Mouse (Mus musculus) heart, embryonic 11.5 days (tissue): ENCODE measurements around the gene Rab26. TPM values are rescaled to one million over a fixed set of nuclear protein-coding genes. Genes with fewer than 3 reads are reported as not detected.

Experiments used
- ATAC-seq: fragments of 200-750 bp; cut with Nextera tagmentation; replicated peaks from 2 replicates; pipeline ENCODE4 v1.8.0; 2017; ENCODE audit warnings: moderate library complexity; ENCODE audit not compliant: insufficient number of reproducible peaks, low FRiP score, low TSS enrichment
- H3K27ac ChIP-seq: fragments of 300-500 bp; sonication (generic); 2 replicates; pipeline ENCODE4 v1.5.1; 2014; ENCODE audit warnings: mild to moderate bottlenecking, low read depth, low read length
- H3K27me3 ChIP-seq: fragments of 300-500 bp; sonication (generic); 2 replicates; pipeline ENCODE4 v1.6.1; 2014; ENCODE audit warnings: mild to moderate bottlenecking, low read length, mixed read lengths; ENCODE audit not compliant: control insufficient read depth, insufficient read depth
- H3K36me3 ChIP-seq: fragments of 300-500 bp; sonication (generic); 2 replicates; pipeline ENCODE4 v1.6.1; 2014; ENCODE audit warnings: mild to moderate bottlenecking, low read length, moderate library complexity, mixed read lengths; ENCODE audit not compliant: control insufficient read depth, insufficient read depth
- H3K4me1 ChIP-seq: fragments of 300-500 bp; sonication (generic); 2 replicates; pipeline ENCODE4 v1.6.1; 2014; ENCODE audit warnings: low read length; ENCODE audit not compliant: control insufficient read depth, insufficient read depth
- H3K4me2 ChIP-seq: fragments of 300-500 bp; sonication (generic); 2 replicates; pipeline ENCODE4 v1.6.1; 2014; ENCODE audit warnings: mild to moderate bottlenecking, moderate library complexity
- H3K4me3 ChIP-seq: fragments of 300-500 bp; sonication (generic); 2 replicates; pipeline ENCODE4 v1.5.1; 2014; ENCODE audit warnings: low read depth, low read length
- H3K9ac ChIP-seq: fragments of 300-500 bp; sonication (generic); 2 replicates; pipeline ENCODE4 v1.6.1; 2014; ENCODE audit warnings: mild to moderate bottlenecking, low read depth, low read length, moderate library complexity
- H3K9me3 ChIP-seq: fragments of 300-500 bp; sonication (generic); replicated peaks from 2 replicates; pipeline ENCODE4 v1.6.1; 2016; ENCODE audit warnings: low read length; ENCODE audit not compliant: control insufficient read depth
- WGBS: fragments of 180-500 bp; shearing (Covaris S2); extraction: QIAGEN DNeasy Blood & Tissue Kit; methylation state at CpG from one replicate; pipeline ENCODE4 v1.1.7; 2014; ENCODE audit not compliant: insufficient replicate concordance; 5-methylcytosine and 5-hydroxymethylcytosine counted together
- polyA plus RNA-seq: library from polyadenylated mRNA; unstranded; fragments of >200 nt; fragmentation: Nextera tagmentation; extraction: Ambion mirVana; gene quantifications from 2 replicates; pipeline ENCODE4 v1.2.1, GENCODE M21; 2014

Rab26 gene
- polyA plus RNA-seq, 1 experiment from 2014 or later = 1.9 TPM

DNA sequence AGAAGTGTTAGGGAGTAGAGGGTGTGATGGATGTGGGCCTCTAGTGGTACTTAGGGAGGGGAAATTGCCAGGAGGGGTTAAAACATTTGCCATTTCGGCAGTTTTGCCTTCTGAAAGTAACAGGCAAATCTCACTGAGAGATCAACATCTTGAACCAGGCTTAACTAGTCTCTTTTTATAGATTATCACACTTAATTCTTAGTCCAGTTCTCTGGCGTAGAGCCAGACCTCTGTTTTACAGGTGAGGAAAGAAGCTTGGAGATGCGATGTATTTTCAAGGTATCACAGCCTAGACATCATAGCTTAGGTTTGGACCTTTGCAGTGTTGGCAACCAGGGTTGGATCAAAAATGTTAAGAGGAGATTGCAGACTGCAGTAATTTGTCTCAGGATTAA lies 17.0 kb upstream of the Rab26 start:
- Histone ChIP-seq H3K27ac (no peak overlapping the region), H3K9me3 (no peaks in the 10 kb centered on the region), H3K4me1 (peaks cover 13% of the 10 kb centered on the region), H3K27me3 (no peaks in the 10 kb centered on the region), H3K4me3 (peak overlapping the region; percentile 69), H3K4me2 (peak overlapping the region; percentile 98), H3K36me3 (no peaks in the 10 kb centered on the region), H3K9ac (peak overlapping the region; percentile 81)
- WGBS = 55% methylated on average over 3 of the region's 3 CpGs
- no peak for ATAC-seq

DNA sequence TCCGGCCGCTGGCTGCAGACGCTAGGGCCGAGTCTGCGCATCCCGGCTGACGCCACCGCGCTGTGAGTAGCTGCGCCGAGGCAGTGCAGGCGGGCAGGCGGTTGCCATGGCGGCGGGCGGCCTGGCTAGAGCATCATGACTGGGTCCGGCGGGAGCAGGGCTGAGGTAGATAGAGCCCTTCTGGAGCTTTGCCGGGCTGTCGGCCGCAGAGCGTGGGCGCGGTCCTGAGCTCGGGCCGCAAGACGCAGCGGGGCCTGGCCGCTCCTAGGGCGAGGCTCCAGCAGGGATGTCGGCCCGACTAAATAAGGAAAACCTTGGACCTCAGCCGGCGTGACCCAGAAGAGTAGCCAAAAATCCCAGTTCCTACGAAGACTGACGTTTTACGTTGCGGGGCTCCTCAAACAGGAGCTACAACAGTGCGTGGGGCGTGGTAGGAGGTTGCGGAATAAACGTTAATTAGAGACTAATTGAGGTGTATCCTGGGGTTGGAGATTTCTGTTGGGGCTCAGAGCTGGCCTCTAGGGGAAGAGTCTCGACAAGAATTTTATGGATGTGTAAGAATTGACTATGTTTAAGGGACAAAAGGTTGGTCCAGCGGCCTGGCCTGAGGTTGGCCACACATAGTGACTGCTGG lies 16.5 kb upstream of the Rab26 start:
- Histone ChIP-seq H3K4me3 (peak overlapping the region; percentile 69), H3K9me3 (no peaks in the 10 kb centered on the region), H3K36me3 (no peaks in the 10 kb centered on the region), H3K9ac (peak overlapping the region; percentile 81), H3K4me2 (peak overlapping the region; percentile 98), H3K27ac (peak overlapping the region; percentile 92), H3K4me1 (peaks cover 13% of the 10 kb centered on the region), H3K27me3 (no peaks in the 10 kb centered on the region)
- WGBS = under 1% methylated on average over 44 of the region's 44 CpGs
- peak; percentile 81 for ATAC-seq

DNA sequence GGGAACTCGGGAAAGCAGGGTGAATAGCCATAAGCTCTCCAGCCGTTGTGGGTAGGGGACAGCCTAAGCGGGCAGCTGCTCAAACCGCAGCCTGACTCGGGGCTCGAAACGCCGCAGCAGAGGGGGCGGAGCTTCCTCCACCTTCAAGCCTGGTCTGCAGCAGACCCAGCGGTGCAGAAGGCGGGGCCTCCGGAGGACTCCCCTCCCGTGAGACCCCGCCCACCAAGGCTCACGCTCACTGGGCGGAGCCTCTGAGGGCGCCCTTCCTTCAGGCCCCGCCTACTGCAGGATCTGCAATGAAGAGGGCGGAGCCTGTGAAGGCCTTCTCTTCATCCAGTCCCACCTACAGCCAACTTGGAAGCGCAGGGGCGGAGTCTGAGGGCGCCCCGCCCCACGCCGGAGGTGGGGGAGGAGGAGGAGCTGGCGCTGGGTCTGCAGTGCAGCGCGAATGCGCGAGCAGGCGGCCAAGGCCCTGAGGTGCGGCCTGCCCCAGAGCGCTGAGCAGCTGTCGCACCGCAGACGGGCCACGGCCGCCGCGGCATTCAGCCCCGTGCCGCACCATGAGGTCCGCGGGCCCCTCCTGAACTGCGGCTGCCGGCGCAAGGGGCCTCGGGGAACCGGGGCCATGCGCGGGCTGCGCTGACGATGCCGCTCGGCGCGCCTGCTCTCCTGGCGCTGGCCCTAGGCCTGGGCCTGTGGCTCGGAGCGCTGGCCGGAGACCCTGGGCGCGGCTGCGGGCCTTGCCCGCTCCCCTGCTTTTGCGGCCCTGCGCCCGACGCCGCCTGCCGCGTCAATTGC lies 15.8 kb upstream of the Rab26 start, which contains the start of gene Pkd1:
TSS of gene Pkd1 (plus strand) at position 217 of the 798 bp plus-strand sequence.
- H3K27ac ChIP-seq = peak within 1 kb of the TSS; percentile 92
- H3K9me3 ChIP-seq = no peaks in the 10 kb centered on the region
- H3K4me2 ChIP-seq = peak within 1 kb of the TSS; percentile 98
- peaks cover under 1% of the 10 kb centered on the region; the same call in 1 of the 2 replicates for H3K27me3 ChIP-seq
- H3K4me3 ChIP-seq = peak within 1 kb of the TSS; percentile 69
- peak within 1 kb of the TSS; percentile 81 for H3K9ac ChIP-seq
- peaks cover 13% of the 10 kb centered on the region for H3K4me1 ChIP-seq
- under 1% methylated on average over 65 of the region's 72 CpGs for WGBS
- H3K36me3 ChIP-seq = no peaks in the 10 kb centered on the region
- ATAC-seq = peak; percentile 97

DNA sequence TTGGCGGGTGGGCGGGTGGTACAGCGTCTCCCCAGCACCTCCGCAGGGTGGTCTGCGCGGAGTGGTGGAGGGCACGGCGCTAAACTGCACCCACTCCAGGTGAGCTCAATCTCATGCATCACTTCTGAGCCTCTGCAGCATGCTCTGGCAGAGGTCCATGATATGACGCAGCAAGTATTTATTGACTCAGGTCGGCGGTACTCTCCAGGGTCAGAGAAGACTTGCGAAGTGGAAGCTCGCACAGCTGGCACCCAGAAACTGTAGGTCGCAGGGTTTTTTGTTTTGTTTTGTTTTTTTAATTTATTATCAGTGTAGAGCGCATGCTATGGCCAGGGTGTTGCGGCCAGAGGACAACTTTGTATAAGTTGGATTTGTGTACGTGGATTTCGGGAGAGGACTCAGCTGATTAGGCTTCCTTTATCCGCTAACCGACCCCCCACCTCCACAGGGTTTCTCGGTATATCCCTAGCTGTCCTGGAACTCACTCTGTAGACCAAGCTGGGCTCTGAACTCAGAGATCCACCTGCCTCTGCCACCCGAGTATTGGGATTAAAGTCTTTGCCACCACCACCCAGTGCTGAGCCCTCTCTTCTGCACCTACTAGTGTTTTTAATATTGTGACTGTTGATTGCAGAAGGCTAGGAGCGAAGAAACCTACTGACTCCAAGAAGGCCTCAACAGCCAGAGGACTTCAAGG lies 15.1 kb upstream of the Rab26 start:
- 3% methylated on average over 23 of the region's 23 CpGs for WGBS
- H3K4me1 ChIP-seq = peaks cover 13% of the 10 kb centered on the region
- H3K9ac ChIP-seq = peak overlapping the region; percentile 72
- peak; percentile 1 for ATAC-seq
- H3K36me3 ChIP-seq = no peaks in the 10 kb centered on the region
- H3K4me3 ChIP-seq = peak overlapping the region; percentile 69
- H3K27me3 ChIP-seq = peaks cover 6% of the 10 kb centered on the region; the same call in 1 of the 2 replicates
- H3K27ac ChIP-seq = peak overlapping the region; percentile 41; the same call in 1 of the 2 replicates
- H3K9me3 ChIP-seq = no peaks in the 10 kb centered on the region
- peak overlapping the region; percentile 98 for H3K4me2 ChIP-seq

DNA sequence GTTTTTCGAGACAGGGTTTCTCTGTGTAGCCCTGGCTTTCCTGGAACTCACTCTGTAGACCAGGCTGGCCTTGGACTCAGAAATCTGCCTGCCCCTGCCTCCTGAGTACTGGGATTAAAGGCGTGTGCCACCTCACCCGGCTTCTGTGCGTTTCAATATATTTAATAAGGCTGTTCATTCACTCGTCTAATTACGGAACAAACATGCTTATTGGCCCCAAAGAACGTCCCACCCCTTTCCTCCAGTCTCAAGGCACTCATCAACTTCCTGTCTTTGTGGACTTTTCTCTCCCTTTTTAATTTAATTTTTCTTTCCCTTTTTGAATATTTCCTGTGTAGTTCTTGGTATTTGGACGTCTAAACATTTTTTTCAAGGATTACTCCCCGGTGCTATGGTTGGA lies 14.4 kb upstream of the Rab26 start:
- ATAC-seq = no peak
- no peaks in the 10 kb centered on the region for H3K9me3 ChIP-seq
- peak overlapping the region; percentile 98 for H3K4me2 ChIP-seq
- H3K27me3 ChIP-seq = peaks cover 6% of the 10 kb centered on the region; the same call in 1 of the 2 replicates
- H3K27ac ChIP-seq = no peak overlapping the region
- peaks cover 13% of the 10 kb centered on the region for H3K4me1 ChIP-seq
- H3K36me3 ChIP-seq = no peaks in the 10 kb centered on the region
- peak overlapping the region; percentile 69 for H3K4me3 ChIP-seq
- no peak overlapping the region; the same call in 1 of the 2 replicates for H3K9ac ChIP-seq
- WGBS = 37% methylated on average over 9 of the region's 9 CpGs

DNA sequence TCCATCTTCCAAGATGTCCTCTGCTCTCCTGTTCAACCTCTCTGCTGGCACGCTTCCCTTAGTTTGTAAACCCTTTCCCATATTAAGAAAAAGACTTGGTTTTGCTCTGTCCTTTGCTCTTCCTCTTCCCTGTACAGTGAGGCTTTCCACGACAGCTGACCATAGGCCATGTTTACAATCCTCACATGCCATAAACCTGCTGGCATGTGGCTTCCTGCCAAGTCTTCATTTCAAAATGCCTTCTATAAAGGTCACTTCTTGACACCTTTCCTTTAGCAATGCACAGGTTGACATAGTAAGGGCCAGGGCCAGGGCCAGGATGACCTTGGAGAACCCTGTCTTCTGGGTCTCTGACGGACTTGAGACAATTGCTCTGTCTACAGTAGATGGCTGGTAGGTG lies 12.2 kb upstream of the Rab26 start:
- Histone ChIP-seq H3K36me3 (no peaks in the 10 kb centered on the region), H3K4me2 (no peak overlapping the region), H3K4me1 (peaks cover 10% of the 10 kb centered on the region), H3K9me3 (no peaks in the 10 kb centered on the region), H3K4me3 (no peak overlapping the region), H3K27ac (no peak overlapping the region), H3K27me3 (peaks cover 6% of the 10 kb centered on the region; the same call in 1 of the 2 replicates), H3K9ac (no peak overlapping the region)
- ATAC-seq = no peak
- 77% methylated on average over 3 of the region's 3 CpGs for WGBS

DNA sequence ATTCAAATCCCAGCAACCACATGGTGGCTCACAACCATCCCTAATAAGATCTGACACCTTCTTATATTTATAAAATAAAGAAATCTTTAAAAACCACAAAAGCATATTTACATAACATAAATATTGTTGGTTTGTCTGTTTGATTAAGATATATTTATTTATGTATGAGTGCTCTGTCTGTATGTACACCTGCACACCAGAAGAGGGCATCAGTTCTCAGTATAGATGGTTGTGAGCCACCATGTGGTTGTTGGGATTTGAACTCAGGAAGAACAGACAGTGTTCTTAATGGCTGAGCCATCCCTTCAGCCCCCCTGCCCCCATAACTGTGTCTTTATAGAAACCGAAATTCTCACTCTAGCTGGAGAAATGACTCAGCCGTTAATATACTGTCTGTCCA lies 11.2 kb upstream of the Rab26 start:
- peaks cover 6% of the 10 kb centered on the region; the same call in 1 of the 2 replicates for H3K27me3 ChIP-seq
- H3K9me3 ChIP-seq = no peaks in the 10 kb centered on the region
- WGBS = 84% methylated on average over 2 of the region's 2 CpGs
- no peak overlapping the region for H3K4me3 ChIP-seq
- H3K4me2 ChIP-seq = no peak overlapping the region
- H3K4me1 ChIP-seq = 0 out of 2 replicates have a peak, but pooled peaks cover 2% of the 10 kb centered on the region
- no peak for ATAC-seq
- no peak overlapping the region for H3K9ac ChIP-seq
- H3K27ac ChIP-seq = no peak overlapping the region
- no peaks in the 10 kb centered on the region for H3K36me3 ChIP-seq

- no peak for ATAC-seq
- peak overlapping the region; percentile 31 for H3K4me2 ChIP-seq
These were observed 10.6 kb upstream of the Rab26 start for GRCm38 (mm10) chr17:24544613-24545012.

More at GRCm38 (mm10) chr17:24544613-24545012, 10.6 kb upstream of the Rab26 start:
- Histone ChIP-seq H3K9ac (no peak overlapping the region), H3K4me1 (0 out of 2 replicates have a peak, but pooled peaks cover 2% of the 10 kb centered on the region), H3K27ac (no peak overlapping the region), H3K27me3 (peaks cover 6% of the 10 kb centered on the region; the same call in 1 of the 2 replicates), H3K36me3 (no peaks in the 10 kb centered on the region), H3K4me3 (no peak overlapping the region), H3K9me3 (no peaks in the 10 kb centered on the region)
- 14% methylated on average over 12 of the region's 12 CpGs for WGBS
